ENCODE assay signal across 7 mouse cellular contexts in genomic region chr10:58445850-58446249, GRCm38 (mm10). TPM values are rescaled to one million over a fixed set of nuclear protein-coding genes. Genes with fewer than 3 reads are reported as not detected.
A peak's percentile ranks its signal among the peaks of the same experiment; 100 is the strongest.
DNase-seq lines count a peak whose midpoint lies in the region; ATAC-seq and TF ChIP-seq lines count a peak whose summit lies in the region.

No protein-coding gene starts in this region.

- peak overlapping the region; percentile 80 for H3K27ac ChIP-seq in thymus, adult 2 months (ENCODE audit: control insufficient read depth, insufficient read depth, low read length)
- H3K27ac ChIP-seq in heart, embryonic 12.5 days (ENCODE audit: poor library complexity, severe bottlenecking): peak overlapping the region; percentile 96
- H3K27ac ChIP-seq in limb, embryonic 13.5 days: peak overlapping the region; percentile 90
- H3K27ac ChIP-seq in midbrain, embryonic 15.5 days: peak overlapping the region; percentile 95

- no peaks in the 10 kb centered on the region for H3K27me3 ChIP-seq in thymus, adult 2 months (ENCODE audit: control insufficient read depth, insufficient read depth, low read length)
- H3K27me3 ChIP-seq in heart, embryonic 12.5 days (replicated peaks): no peaks in the 10 kb centered on the region
- no peaks in the 10 kb centered on the region for H3K27me3 ChIP-seq in limb, embryonic 13.5 days
- H3K27me3 ChIP-seq in midbrain, embryonic 15.5 days (replicated peaks): no peaks in the 10 kb centered on the region

- H3K9me3 ChIP-seq in heart, embryonic 12.5 days (replicated peaks): no peaks in the 10 kb centered on the region
- no peaks in the 10 kb centered on the region for H3K9me3 ChIP-seq in limb, embryonic 13.5 days
- no peaks in the 10 kb centered on the region for H3K9me3 ChIP-seq in midbrain, embryonic 15.5 days

- H3K4me1 ChIP-seq in thymus, adult 2 months (replicated peaks; ENCODE audit: control insufficient read depth, insufficient read depth, low read length): no peaks in the 10 kb centered on the region; the same call in 1 of the 2 replicates
- peaks cover 9% of the 10 kb centered on the region for H3K4me1 ChIP-seq in heart, embryonic 12.5 days (replicated peaks)
- peaks cover 6% of the 10 kb centered on the region for H3K4me1 ChIP-seq in limb, embryonic 13.5 days
- H3K4me1 ChIP-seq in midbrain, embryonic 15.5 days: peaks cover 19% of the 10 kb centered on the region

- peak overlapping the region; percentile 75 for H3K9ac ChIP-seq in heart, embryonic 12.5 days
- H3K9ac ChIP-seq in limb, embryonic 13.5 days: peak overlapping the region; percentile 97
- peak overlapping the region; percentile 75 for H3K9ac ChIP-seq in midbrain, embryonic 15.5 days

- peak overlapping the region; percentile 63 for H3K4me2 ChIP-seq in heart, embryonic 12.5 days
- H3K4me2 ChIP-seq in limb, embryonic 13.5 days (replicated peaks): peak overlapping the region; percentile 69
- H3K4me2 ChIP-seq in midbrain, embryonic 15.5 days: peak overlapping the region; percentile 69

- TF ChIP-seq POLR2A in thymus, adult 2 months (IDR thresholded peaks at IDR 0.05; ENCODE audit: control insufficient read depth, extremely low read depth, insufficient read depth, low read length, poor library complexity): no peak

- no peak for TF ChIP-seq CTCF in thymus, adult 2 months (IDR thresholded peaks at IDR 0.05; ENCODE audit: borderline replicate concordance, control insufficient read depth, extremely low read depth, insufficient read depth, low read length, poor library complexity)

- no peak for ATAC-seq in heart, embryonic 12.5 days (ENCODE audit: insufficient number of reproducible peaks, low FRiP score)
- ATAC-seq in limb, embryonic 13.5 days (ENCODE audit: low FRiP score, low read depth): 0 out of 2 replicates have a peak, but pooled peaks have one; percentile 3
- ATAC-seq in midbrain, embryonic 15.5 days (replicated peaks): peak; percentile 31

- 1% methylated on average over 9 of the region's 9 CpGs for WGBS in thymus, adult 2 months
- 21% methylated on average over 9 of the region's 9 CpGs for WGBS in heart, embryonic 12.5 days
- WGBS in limb, embryonic 13.5 days: 21% methylated on average over 9 of the region's 9 CpGs
- WGBS in midbrain, embryonic 15.5 days: 13% methylated on average over 9 of the region's 9 CpGs

- H3K4me3 ChIP-seq in thymus, adult 2 months (ENCODE audit: control insufficient read depth, insufficient read depth, low read length): peak overlapping the region; percentile 92
- peak overlapping the region; percentile 99 for H3K4me3 ChIP-seq in heart, embryonic 12.5 days
- H3K4me3 ChIP-seq in limb, embryonic 13.5 days: peak overlapping the region; percentile 96
- peak overlapping the region; percentile 99 for H3K4me3 ChIP-seq in midbrain, embryonic 15.5 days

- no peaks in the 10 kb centered on the region for H3K36me3 ChIP-seq in thymus, adult 2 months (ENCODE audit: control insufficient read depth, insufficient read depth, low read length)
- H3K36me3 ChIP-seq in heart, embryonic 12.5 days: no peaks in the 10 kb centered on the region
- no peaks in the 10 kb centered on the region for H3K36me3 ChIP-seq in limb, embryonic 13.5 days
- H3K36me3 ChIP-seq in midbrain, embryonic 15.5 days (replicated peaks): no peaks in the 10 kb centered on the region

- DNase-seq in thymus, adult 2 months: peak; percentile 22
- DNase-seq in thymus, adult 18-20 months: no peak
- peak; percentile 49 for DNase-seq in c-Kit-positive CD71-positive TER-119-negative erythroid progenitor cells, embryonic 14.5 days (ENCODE audit: low read depth)
- DNase-seq in frontal cortex, postnatal 10 days (ENCODE audit: low spot score in 2 of 2): no peak

RNA-seq across cellular contexts. Expression of gene Ranbp2, which starts 0.9 kb away (rescaled TPM):
- polyA plus RNA-seq in thymus, adult 2 months (2012; rRNA removed): 7.1 and 7.5 TPM in 2 replicates
- 25.6 and 25.8 TPM in 2 replicates for polyA plus RNA-seq in heart, embryonic 12.5 days (2016; fragmentation: Nextera tagmentation; extraction: Ambion mirVana)
- polyA plus RNA-seq in limb, embryonic 13.5 days (2015; fragmentation: Nextera tagmentation; extraction: Ambion mirVana): 24.8 and 26.2 TPM in 2 replicates
- polyA plus RNA-seq in midbrain, embryonic 15.5 days (2015; fragmentation: Nextera tagmentation; extraction: Ambion mirVana): 15.2 and 16.0 TPM in 2 replicates

RNA-seq across cellular contexts. Expression of gene Ccdc138, which starts 51.9 kb away (rescaled TPM):
- 1.1 and 1.2 TPM in 2 replicates for polyA plus RNA-seq in thymus, adult 2 months (2012; rRNA removed)
- polyA plus RNA-seq in heart, embryonic 12.5 days (2016; fragmentation: Nextera tagmentation; extraction: Ambion mirVana): 6.7 and 7.2 TPM in 2 replicates
- polyA plus RNA-seq in limb, embryonic 13.5 days (2015; fragmentation: Nextera tagmentation; extraction: Ambion mirVana): 12.7 TPM in 2 replicates
- polyA plus RNA-seq in midbrain, embryonic 15.5 days (2015; fragmentation: Nextera tagmentation; extraction: Ambion mirVana): 9.6 and 10.0 TPM in 2 replicates

Comparison
In these comparisons a context has a peak if more than half of its experiments do, and no peak if none do; other contexts are left out.
1. DNase-seq: peak in thymus, adult 2 months (single experiment) and c-Kit-positive CD71-positive TER-119-negative erythroid progenitor cells, embryonic 14.5 days (single experiment); none in thymus, adult 18-20 months (0 of 2) and frontal cortex, postnatal 10 days (0 of 2).
2. Peak in every context shown above with its lines, with median percentiles within 50 percentile points of each other: H3K27ac ChIP-seq, H3K4me3 ChIP-seq, H3K4me2 ChIP-seq and H3K9ac ChIP-seq.